8 mouse cellular contexts compared by ENCODE assay signal in genomic region chr2:37442611-37443591, GRCm38 (mm10). TPM values are rescaled to one million over a fixed set of nuclear protein-coding genes. Genes with fewer than 3 reads are reported as not detected.
DNase-seq lines count a peak whose midpoint lies in the region; ATAC-seq lines count a peak whose summit lies in the region.

Gene Zbtb26 (minus strand): TSS chr2:37443135.
Gene Zbtb6 (minus strand): TSS chr2:37443171.
Gene Rabgap1 (plus strand): TSS chr2:37443279.

- ATAC-seq in inflammation-experienced regulatory T-cells, adult 6 months = peak; percentile 98

- H3K4me3 ChIP-seq in megakaryocyte, embryonic 14.5 days (replicated peaks) = peak within 1 kb of the TSS; percentile 99

- H3K36me3 ChIP-seq in megakaryocyte, embryonic 14.5 days (replicated peaks; ENCODE audit: low read length) = peaks cover 8% of the 10 kb centered on the region

- H3K9me3 ChIP-seq in megakaryocyte, embryonic 14.5 days = no peaks in the 10 kb centered on the region

- peaks cover 57% of the 10 kb centered on the region for H3K4me1 ChIP-seq in megakaryocyte, embryonic 14.5 days

- peak; percentile 97 to 99 for DNase-seq in adrenal gland, adult (ENCODE audit: inconsistent age in 2 of 2, low spot score in 1 of 2)
- DNase-seq in embryo, embryonic 10 days (ENCODE audit: low spot score) = peak; percentile 98
- DNase-seq in gastrocnemius, postnatal 10 days = peak; percentile 95
- DNase-seq in left cerebral cortex, adult 9 months (ENCODE audit: low spot score in 2 of 2) = peak; percentile 87 to 96
- DNase-seq in right cerebral cortex, adult 2 months (ENCODE audit: low spot score in 2 of 2) = peak; percentile 97 to 98
- peak; percentile 81 for DNase-seq in urinary bladder, postnatal 10 days (ENCODE audit: low spot score)

- no peaks in the 10 kb centered on the region for H3K27me3 ChIP-seq in megakaryocyte, embryonic 14.5 days (replicated peaks)

RNA-seq across cellular contexts. Expression of gene Zbtb26, which starts in this region (rescaled TPM):
- total RNA-seq in gastrocnemius, postnatal 10 days (2021) = 1 to 10 TPM; 2.5 to 4.4 TPM
- polyA plus RNA-seq in inflammation-experienced regulatory T-cells, adult 6 months (2017; shearing (Covaris generic)) = 1 to 10 TPM; 2.8 to 4.8 (median 4.5) TPM
- 0.06 and 0.82 TPM in 2 replicates for polyA plus RNA-seq in megakaryocyte, embryonic 14.5 days (2012; ENCODE audit: insufficient read depth, low replicate concordance)

RNA-seq across cellular contexts. Expression of gene Zbtb6, which starts in this region (rescaled TPM):
- total RNA-seq in gastrocnemius, postnatal 10 days (2021) = 1 to 10 TPM; 4.4 to 4.7 TPM
- 1 to 10 TPM; 4.0 to 6.6 (median 6.1) TPM for polyA plus RNA-seq in inflammation-experienced regulatory T-cells, adult 6 months (2017; shearing (Covaris generic))
- polyA plus RNA-seq in megakaryocyte, embryonic 14.5 days (2012; ENCODE audit: insufficient read depth, low replicate concordance) = 0.06 TPM in 1 of 2 replicates, not detected in the other

RNA-seq across cellular contexts. Expression of gene Rabgap1, which starts in this region (rescaled TPM):
- total RNA-seq in gastrocnemius, postnatal 10 days (2021) = 10 to 100 TPM; 32.5 to 40.7 TPM
- polyA plus RNA-seq in inflammation-experienced regulatory T-cells, adult 6 months (2017; shearing (Covaris generic)) = 10 to 100 TPM; 28.6 to 55.3 (median 34.8) TPM
- polyA plus RNA-seq in megakaryocyte, embryonic 14.5 days (2012; ENCODE audit: insufficient read depth, low replicate concordance) = 0.47 and 2.5 TPM in 2 replicates

Comparison
In these comparisons a context has a peak if more than half of its experiments do, and no peak if none do; other contexts are left out.
1. Peak in every context shown above with its lines: DNase-seq, ATAC-seq and H3K4me3 ChIP-seq.